Mouse (Mus musculus) ES-Bruce4 (cell line): ENCODE data around the gene Rps6ka5. TPM values are rescaled to one million over a fixed set of nuclear protein-coding genes. Genes with fewer than 3 reads are reported as not detected.

ENCODE experiments used
- H3K27ac ChIP-seq: 2 replicates; pipeline ENCODE4 v1.5.1; 2012; ENCODE audit warnings: low read length, inconsistent platforms; ENCODE audit not compliant: insufficient read depth
- H3K27me3 ChIP-seq: 2 replicates; pipeline ENCODE4 v1.6.1; 2012; ENCODE audit warnings: mild to moderate bottlenecking, low read length, inconsistent platforms; ENCODE audit not compliant: control insufficient read depth, poor library complexity, insufficient read depth, severe bottlenecking
- H3K36me3 ChIP-seq: 2 replicates; pipeline ENCODE4 v1.6.1; 2012; ENCODE audit warnings: inconsistent platforms, mild to moderate bottlenecking, low read length, moderate library complexity; ENCODE audit not compliant: control insufficient read depth, poor library complexity, insufficient read depth, severe bottlenecking
- H3K4me1 ChIP-seq: one replicate; pipeline ENCODE4 v1.8.1; 2011; ENCODE audit warnings: low read length; ENCODE audit not compliant: control insufficient read depth, insufficient read depth
- H3K4me3 ChIP-seq: 2 replicates; pipeline ENCODE4 v1.5.1; 2011; ENCODE audit warnings: low read depth, mild to moderate bottlenecking, low read length
- H3K9ac ChIP-seq: 2 replicates; pipeline ENCODE4 v1.6.1; 2012; ENCODE audit warnings: low read depth, mild to moderate bottlenecking, inconsistent platforms; ENCODE audit not compliant: poor library complexity, severe bottlenecking
- H3K9me3 ChIP-seq: replicated peaks from 2 replicates; pipeline ENCODE4 v1.6.1; 2012; ENCODE audit warnings: mild to moderate bottlenecking, low read length, inconsistent platforms; ENCODE audit not compliant: control insufficient read depth, poor library complexity, insufficient read depth, severe bottlenecking
- CTCF ChIP-seq: IDR thresholded peaks from one replicate; pipeline ENCODE4 v1.8.1; 2011; ENCODE audit warnings: low read depth, low read length
- EP300 ChIP-seq: IDR thresholded peaks from 2 replicates; pipeline ENCODE4 v1.6.1; 2011; ENCODE audit warnings: low read depth, low read length; ENCODE audit not compliant: insufficient read depth
- POLR2A ChIP-seq: IDR thresholded peaks from one replicate; pipeline ENCODE4 v1.8.1; 2011; ENCODE audit warnings: low read length; ENCODE audit not compliant: insufficient read depth
- polyA plus RNA-seq: library from polyadenylated mRNA; stranded (reverse); fragments of >200 nt; gene quantifications from 2 replicates; pipeline ENCODE4 v1.2.4, GENCODE M21; 2011; ENCODE audit warnings: low read depth; ENCODE audit not compliant: missing spikeins, insufficient read depth, insufficient read length

Rps6ka5 gene
- polyA plus RNA-seq, 1 experiment: 13.2 TPM

- Histone ChIP-seq H3K27ac (no peak overlapping the region), H3K9me3 (no peaks in the 10 kb centered on the region), H3K4me1 (no peaks in the 10 kb centered on the region), H3K36me3 (no peaks in the 10 kb centered on the region), H3K9ac (no peak overlapping the region), H3K4me3 (no peak overlapping the region), H3K27me3 (no peaks in the 10 kb centered on the region; the same call in 1 of the 2 replicates)
- TF ChIP-seq CTCF: no peak
These were observed 15.7 kb upstream of the Rps6ka5 start for GRCm38 (mm10) chr12:100742468-100742867.

- Histone ChIP-seq H3K36me3 (no peaks in the 10 kb centered on the region), H3K9ac (no peak overlapping the region), H3K9me3 (no peaks in the 10 kb centered on the region), H3K4me3 (no peak overlapping the region), H3K4me1 (no peaks in the 10 kb centered on the region), H3K27me3 (no peaks in the 10 kb centered on the region; the same call in 1 of the 2 replicates), H3K27ac (no peak overlapping the region)
- TF ChIP-seq CTCF (no peak), EP300 (no peak), POLR2A (no peak)
These were observed 13.5 kb upstream of the Rps6ka5 start for GRCm38 (mm10) chr12:100740313-100740712.

DNA sequence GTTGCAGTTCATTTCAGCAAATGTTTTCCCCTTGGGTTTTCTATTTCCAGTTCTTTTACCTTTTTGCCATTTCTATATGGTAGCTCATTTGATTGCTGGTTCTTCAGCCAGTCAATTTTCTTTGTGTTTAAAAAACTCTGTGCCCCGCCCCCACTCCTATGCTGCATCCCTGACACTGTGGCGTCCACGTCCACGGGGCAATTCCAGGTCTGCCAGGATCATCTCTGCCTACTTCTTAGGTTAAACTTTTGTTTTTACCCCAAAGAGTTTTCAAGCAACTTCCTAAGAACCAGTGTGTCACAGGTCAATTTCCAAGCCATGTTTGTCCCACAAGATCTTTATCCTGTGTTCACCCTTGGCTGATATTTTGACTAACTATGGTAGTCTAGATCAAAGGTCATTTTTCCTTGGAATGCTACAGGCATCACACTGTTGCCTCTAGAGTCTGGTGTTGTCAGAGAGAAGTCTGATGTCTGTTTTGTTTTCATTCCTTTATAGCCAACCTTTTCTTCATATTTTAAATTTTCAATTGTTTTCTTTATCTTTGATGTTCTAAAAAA is 12.3 kb upstream of the Rps6ka5 start:
- H3K27ac ChIP-seq: no peak overlapping the region
- no peaks in the 10 kb centered on the region for H3K9me3 ChIP-seq
- H3K4me1 ChIP-seq: no peaks in the 10 kb centered on the region
- TF ChIP-seq POLR2A: no peak
- no peak for TF ChIP-seq EP300
- TF ChIP-seq CTCF: no peak
- no peaks in the 10 kb centered on the region for H3K36me3 ChIP-seq
- no peaks in the 10 kb centered on the region for H3K27me3 ChIP-seq
- H3K9ac ChIP-seq: no peak overlapping the region
- H3K4me3 ChIP-seq: no peak overlapping the region

DNA sequence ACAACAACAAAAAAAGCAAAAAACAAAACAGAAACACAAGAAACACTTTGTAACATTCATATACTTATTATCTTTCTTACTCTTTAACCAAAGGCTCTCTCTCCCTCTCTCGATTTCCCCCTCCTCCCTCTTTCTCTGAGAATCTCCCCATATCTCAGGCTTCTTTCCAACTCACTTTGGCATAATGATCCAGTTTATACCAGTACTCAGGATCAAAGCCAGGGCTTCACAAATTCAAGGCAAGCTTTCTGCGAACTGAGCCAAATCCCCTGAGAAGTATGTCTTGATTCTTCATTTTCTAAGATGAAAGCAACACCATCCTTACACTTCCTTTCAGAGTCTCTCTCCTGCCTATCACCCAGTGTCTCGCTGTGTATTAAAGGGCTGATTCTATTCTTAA is 11.7 kb upstream of the Rps6ka5 start:
- H3K9me3 ChIP-seq: no peaks in the 10 kb centered on the region
- no peaks in the 10 kb centered on the region for H3K36me3 ChIP-seq
- H3K4me3 ChIP-seq: no peak overlapping the region
- no peaks in the 10 kb centered on the region for H3K4me1 ChIP-seq
- H3K9ac ChIP-seq: no peak overlapping the region
- H3K27me3 ChIP-seq: no peaks in the 10 kb centered on the region
- TF ChIP-seq CTCF (no peak), EP300 (no peak), POLR2A (no peak)
- no peak overlapping the region for H3K27ac ChIP-seq

GRCm38 (mm10) chr12:100735581-100735980 is 8.8 kb upstream of the Rps6ka5 start:
- Histone ChIP-seq H3K4me1 (no peaks in the 10 kb centered on the region), H3K9me3 (no peaks in the 10 kb centered on the region), H3K27me3 (no peaks in the 10 kb centered on the region), H3K4me3 (no peak overlapping the region), H3K36me3 (no peaks in the 10 kb centered on the region), H3K9ac (no peak overlapping the region), H3K27ac (no peak overlapping the region)
- TF ChIP-seq CTCF (no peak), EP300 (no peak), POLR2A (no peak)

GRCm38 (mm10) chr12:100735156-100735555 is 8.4 kb upstream of the Rps6ka5 start:
- no peak overlapping the region for H3K9ac ChIP-seq
- no peak overlapping the region for H3K4me3 ChIP-seq
- TF ChIP-seq EP300: no peak
- no peak for TF ChIP-seq POLR2A
- TF ChIP-seq CTCF: no peak
- no peaks in the 10 kb centered on the region for H3K27me3 ChIP-seq
- H3K27ac ChIP-seq: no peak overlapping the region
- H3K4me1 ChIP-seq: no peaks in the 10 kb centered on the region
- H3K9me3 ChIP-seq: no peaks in the 10 kb centered on the region
- H3K36me3 ChIP-seq: no peaks in the 10 kb centered on the region
